ENCODE assay signal across 8 mouse cellular contexts in the genomic region with DNA sequence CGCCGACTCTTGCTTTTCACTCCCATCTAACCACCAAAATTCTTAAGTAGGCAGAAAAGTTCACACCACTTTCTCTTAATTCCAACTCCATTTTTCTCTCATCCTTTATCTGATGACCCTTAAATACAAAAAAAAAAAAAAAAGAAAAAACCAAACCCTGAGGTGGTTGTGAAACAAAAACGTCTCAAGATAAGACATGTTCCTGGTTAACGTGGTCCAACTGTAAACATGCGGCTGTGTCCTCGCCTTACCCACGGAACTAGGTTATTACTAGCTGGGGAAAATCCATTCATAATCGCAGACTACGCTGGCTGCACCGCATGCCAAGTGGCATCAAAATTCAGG. TPM values are rescaled to one million over a fixed set of nuclear protein-coding genes. Genes with fewer than 3 reads are reported as not detected.
DNase-seq lines count a peak whose midpoint lies in the region; ATAC-seq and TF ChIP-seq lines count a peak whose summit lies in the region.

No protein-coding gene starts in this region.

- peak overlapping the region; percentile 98 for H3K4me3 ChIP-seq in lung, embryonic 14.5 days (ENCODE audit: low read depth, low read length)
- peak overlapping the region; percentile 73 for H3K4me3 ChIP-seq in embryonic fibroblast, embryonic 13.5 days (ENCODE audit: insufficient read depth, low read length)
- peak overlapping the region; percentile 77 for H3K4me3 ChIP-seq in limb, embryonic 12.5 days (replicated peaks)
- H3K4me3 ChIP-seq in olfactory bulb, adult 2 months (ENCODE audit: insufficient read depth, low read depth, low read length) = peak overlapping the region; percentile 87

- no peak for TF ChIP-seq POLR2A in embryonic fibroblast, embryonic 13.5 days (IDR thresholded peaks at IDR 0.05; ENCODE audit: low read depth, low read length)
- no peak for TF ChIP-seq POLR2A in olfactory bulb, adult 2 months (IDR thresholded peaks at IDR 0.05; ENCODE audit: insufficient read depth, low read depth, low read length)

- DNase-seq in lung, embryonic 14.5 days = no peak
- no peak for DNase-seq in lung, postnatal 36 days
- no peak for DNase-seq in thymus, postnatal 25 days
- DNase-seq in gastrocnemius, adult 18-20 months (ENCODE audit: low spot score) = no peak
- DNase-seq in ovary, postnatal 36 days (ENCODE audit: low spot score) = no peak

- H3K9me3 ChIP-seq in lung, embryonic 14.5 days (ENCODE audit: low read depth, low read length) = no peaks in the 10 kb centered on the region
- H3K9me3 ChIP-seq in limb, embryonic 12.5 days = no peaks in the 10 kb centered on the region

- 14% methylated on average over 10 of the region's 10 CpGs for whole genome bisulfite sequencing in lung, embryonic 14.5 days
- 21% methylated on average over 10 of the region's 10 CpGs for WGBS in limb, embryonic 12.5 days
- WGBS in olfactory bulb, adult 2 months = 4% methylated on average over 10 of the region's 10 CpGs

- H3K4me1 ChIP-seq in lung, embryonic 14.5 days (ENCODE audit: insufficient read depth) = 0 out of 2 replicates have a peak, but pooled peaks cover 3% of the 10 kb centered on the region
- no peaks in the 10 kb centered on the region; the same call in 1 of the 2 replicates for H3K4me1 ChIP-seq in embryonic fibroblast, embryonic 13.5 days (ENCODE audit: control insufficient read depth, insufficient read depth, low read length)
- H3K4me1 ChIP-seq in limb, embryonic 12.5 days (replicated peaks) = peaks cover 10% of the 10 kb centered on the region
- H3K4me1 ChIP-seq in olfactory bulb, adult 2 months (ENCODE audit: control insufficient read depth, insufficient read depth, low read length) = peaks cover 2% of the 10 kb centered on the region; the same call in 1 of the 2 replicates

- ATAC-seq in lung, embryonic 14.5 days (ENCODE audit: insufficient read depth) = no peak
- no peak for ATAC-seq in limb, embryonic 12.5 days (ENCODE audit: insufficient number of reproducible peaks, insufficient read depth, low FRiP score, low TSS enrichment, low read depth)

- no peaks in the 10 kb centered on the region for H3K27me3 ChIP-seq in lung, embryonic 14.5 days (ENCODE audit: insufficient read depth, low read length)
- no peaks in the 10 kb centered on the region for H3K27me3 ChIP-seq in limb, embryonic 12.5 days

- no peak overlapping the region for H3K27ac ChIP-seq in lung, embryonic 14.5 days (ENCODE audit: low read depth)
- H3K27ac ChIP-seq in embryonic fibroblast, embryonic 13.5 days (ENCODE audit: insufficient read depth, low read length) = no peak overlapping the region
- H3K27ac ChIP-seq in limb, embryonic 12.5 days = no peak overlapping the region
- H3K27ac ChIP-seq in olfactory bulb, adult 2 months (ENCODE audit: insufficient read depth, low read depth, low read length) = peak overlapping the region; percentile 83; the same call in 1 of the 2 replicates

- H3K4me2 ChIP-seq in lung, embryonic 14.5 days = peak overlapping the region; percentile 91
- peak overlapping the region; percentile 90 for H3K4me2 ChIP-seq in limb, embryonic 12.5 days

- H3K36me3 ChIP-seq in lung, embryonic 14.5 days (ENCODE audit: insufficient read depth) = peaks cover 32% of the 10 kb centered on the region
- H3K36me3 ChIP-seq in limb, embryonic 12.5 days = peaks cover 35% of the 10 kb centered on the region

- H3K9ac ChIP-seq in lung, embryonic 14.5 days = peak overlapping the region; percentile 92
- H3K9ac ChIP-seq in limb, embryonic 12.5 days (replicated peaks) = peak overlapping the region; percentile 93

- TF ChIP-seq CTCF in lung, embryonic 14.5 days (IDR thresholded peaks at IDR 0.05; ENCODE audit: low read depth) = no peak
- TF ChIP-seq CTCF in embryonic fibroblast, embryonic 13.5 days (IDR thresholded peaks at IDR 0.05; ENCODE audit: borderline replicate concordance, insufficient read depth, low read length) = no peak
- no peak for TF ChIP-seq CTCF in olfactory bulb, adult 2 months (IDR thresholded peaks at IDR 0.05; ENCODE audit: insufficient read depth, low read depth, low read length)

RNA-seq across cellular contexts. Expression of a gene that starts 8.3 kb away (rescaled TPM):
- polyA plus RNA-seq in lung, embryonic 14.5 days (2014; fragmentation: Nextera tagmentation; extraction: Ambion mirVana) = 213 and 219 TPM in 2 replicates
- 252 and 265 TPM in 2 replicates for polyA plus RNA-seq in embryonic fibroblast, embryonic 13.5 days (2011; ENCODE audit: insufficient read length, low read depth, missing spikeins)
- polyA plus RNA-seq in limb, embryonic 12.5 days (2016; fragmentation: Nextera tagmentation; extraction: Ambion mirVana) = 207 TPM in 2 replicates
- 499 TPM in 1 of 2 replicates, not detected in the other for polyA plus RNA-seq in olfactory bulb, adult 2 months (2012; ENCODE audit: insufficient read depth, insufficient read length, low replicate concordance, missing spikeins)
- total RNA-seq in gastrocnemius, adult 18-20 months (2021) = 100 to 1,000 TPM; 162 to 177 TPM

RNA-seq across cellular contexts. Expression of a gene that starts 57.2 kb away (rescaled TPM):
- 0.70 and 0.74 TPM in 2 replicates for polyA plus RNA-seq in lung, embryonic 14.5 days (2014; fragmentation: Nextera tagmentation; extraction: Ambion mirVana)
- 0.26 TPM in 1 of 2 replicates, not detected in the other for polyA plus RNA-seq in embryonic fibroblast, embryonic 13.5 days (2011; ENCODE audit: insufficient read length, low read depth, missing spikeins)
- 1.4 TPM in 2 replicates for polyA plus RNA-seq in limb, embryonic 12.5 days (2016; fragmentation: Nextera tagmentation; extraction: Ambion mirVana)
- polyA plus RNA-seq in olfactory bulb, adult 2 months (2012; ENCODE audit: insufficient read depth, insufficient read length, low replicate concordance, missing spikeins) = not detected in 2 replicates
- total RNA-seq in gastrocnemius, adult 18-20 months (2021) = under 1 TPM; 0.17 to 0.57 TPM
